Mouse (Mus musculus) ES-E14 (cell line): ENCODE results near the gene C1qtnf5. TPM values are rescaled to one million over a fixed set of nuclear protein-coding genes. Genes with fewer than 3 reads are reported as not detected.

ENCODE experiments used
- DNase-seq: peaks from one replicate; pipeline ENCODE4 v3.0.0-alpha.2; 2013; ENCODE audit warnings: low read depth, low spot score
- H3K27ac ChIP-seq: 2 replicates; pipeline ENCODE4 v1.5.1; 2012; ENCODE audit warnings: low read depth, mild to moderate bottlenecking, low read length, moderate library complexity, mixed read lengths; ENCODE audit not compliant: poor library complexity, insufficient read depth, severe bottlenecking
- H3K36me3 ChIP-seq: 2 replicates; pipeline ENCODE4 v1.6.1; 2012; ENCODE audit warnings: mild to moderate bottlenecking, low read length, moderate library complexity, mixed read lengths; ENCODE audit not compliant: control insufficient read depth, poor library complexity, insufficient read depth, severe bottlenecking
- H3K4me1 ChIP-seq, 2 experiments: fragments of 150-350 bp in 1 of 2; sonication (generic) in 1 of 2; 2 replicates each; pipeline ENCODE4 v1.6.1; 2012; ENCODE audit warnings: low read length in 2 of 2, mild to moderate bottlenecking in 1 of 2, mixed read lengths in 1 of 2; ENCODE audit not compliant: control insufficient read depth in 2 of 2, insufficient read depth in 2 of 2, poor library complexity in 1 of 2
- H3K4me3 ChIP-seq, 2 experiments: fragments of 150-350 bp in 1 of 2; sonication (generic) in 1 of 2; 2 replicates each; pipeline ENCODE4 v1.5.1; 2012; ENCODE audit warnings: low read length in 2 of 2, low read depth in 1 of 2, mild to moderate bottlenecking in 1 of 2, mixed read lengths in 1 of 2; ENCODE audit not compliant: insufficient read depth in 1 of 2, poor library complexity in 1 of 2, severe bottlenecking in 1 of 2
- H3K9ac ChIP-seq: 2 replicates; pipeline ENCODE4 v1.6.1; 2012; ENCODE audit warnings: low read depth, mild to moderate bottlenecking, low read length, mixed read lengths; ENCODE audit not compliant: poor library complexity, insufficient read depth, severe bottlenecking
- H3K9me3 ChIP-seq: fragments of 150-350 bp; sonication (generic); 2 replicates; pipeline ENCODE4 v1.6.1; 2012; ENCODE audit warnings: low read depth, mild to moderate bottlenecking, low read length; ENCODE audit not compliant: control insufficient read depth, insufficient read depth
- CHD2 ChIP-seq: IDR thresholded peaks from 2 replicates; pipeline ENCODE4 v1.6.1; 2014; ENCODE audit warnings: mild to moderate bottlenecking, low read depth, low read length, inconsistent platforms
- HCFC1 ChIP-seq: IDR thresholded peaks from 2 replicates; pipeline ENCODE4 v1.6.1; 2012; ENCODE audit warnings: low read length, inconsistent platforms, borderline replicate concordance; ENCODE audit not compliant: insufficient read depth
- MAFK ChIP-seq: IDR thresholded peaks from 2 replicates; pipeline ENCODE4 v1.6.1; 2014; ENCODE audit warnings: mild to moderate bottlenecking, low read depth, low read length, inconsistent platforms; ENCODE audit not compliant: insufficient read depth
- ZC3H11A ChIP-seq: IDR thresholded peaks from 2 replicates; pipeline ENCODE4 v1.6.1; 2012; ENCODE audit warnings: low read depth, mild to moderate bottlenecking, inconsistent platforms, low read length, borderline replicate concordance
- ZNF384 ChIP-seq: IDR thresholded peaks from 2 replicates; pipeline ENCODE4 v1.6.1; 2012; ENCODE audit warnings: low read depth, low read length, inconsistent platforms
- in situ Hi-C, 2 experiments: fragments of 600-800 bp; cut with MboI; formaldehyde crosslinking; loops; one replicate each; pipeline ENCODE4 v1.15.1; 2025; ENCODE audit warnings: low sequenced_read_pairs in 2 of 2, inconsistent platforms in 1 of 2; ENCODE audit not compliant: unreplicated experiment in 2 of 2
- total RNA-seq: library from RNA; depleted of rRNA; stranded (reverse); fragments of 300-350 nt; gene quantifications from 2 replicates; pipeline ENCODE4 v1.2.3, GENCODE M21; 2012

The C1qtnf5 gene
- total RNA-seq, 1 experiment, result 1.6 TPM

- in situ Hi-C loops, result no loop called here
- H3K9ac ChIP-seq, result no peak overlapping the region
- peaks cover 6 to 53% of the 10 kb centered on the region in 2 experiments for H3K4me1 ChIP-seq
- no peak overlapping the region for H3K4me3 ChIP-seq
- H3K36me3 ChIP-seq, result peaks cover 28% of the 10 kb centered on the region
- no peaks in the 10 kb centered on the region for H3K9me3 ChIP-seq
- no peak for TF ChIP-seq ZC3H11A
- TF ChIP-seq HCFC1, result no peak
- no peak for TF ChIP-seq CHD2
- no peak for TF ChIP-seq MAFK
- no peak for TF ChIP-seq ZNF384
- no peak overlapping the region for H3K27ac ChIP-seq
- no peak for DNase-seq
These were observed 30.8 kb downstream of the C1qtnf5 start for GRCm38 (mm10) chr9:44137846-44138245.

DNA sequence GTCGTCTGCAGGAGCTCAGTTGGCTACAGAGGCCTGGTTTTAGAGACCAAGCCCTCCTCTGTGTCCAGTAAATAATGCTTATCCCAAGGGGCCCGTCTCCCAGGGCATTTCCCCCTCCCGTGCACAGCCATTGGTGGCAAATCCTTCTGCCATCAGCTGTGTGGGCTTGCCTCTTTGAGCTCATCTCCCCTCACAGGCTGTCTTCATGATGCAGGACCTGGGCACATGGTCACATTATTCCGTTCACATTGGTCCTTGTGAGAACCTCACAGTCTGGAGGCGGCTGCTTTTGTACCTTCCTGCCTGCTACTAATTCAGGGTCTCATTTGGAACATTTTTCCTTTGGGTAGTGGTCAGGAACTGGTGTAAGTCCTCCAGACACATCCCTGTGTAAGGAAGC, 34.9 kb downstream of the C1qtnf5 start:
- Histone ChIP-seq H3K9me3 (no peaks in the 10 kb centered on the region), H3K4me1 (peaks cover 10 to 37% of the 10 kb centered on the region in 2 experiments), H3K36me3 (peaks cover 31% of the 10 kb centered on the region), H3K9ac (no peak overlapping the region), H3K27ac (no peak overlapping the region), H3K4me3 (no peak overlapping the region)
- in situ Hi-C loops, result no loop called here
- TF ChIP-seq ZNF384 (no peak), CHD2 (no peak), ZC3H11A (no peak), HCFC1 (no peak), MAFK (no peak)
- DNase-seq, result no peak

GRCm38 (mm10) chr9:44143421-44143820, 36.4 kb downstream of the C1qtnf5 start:
- DNase-seq, result no peak
- Histone ChIP-seq H3K9ac (no peak overlapping the region), H3K4me3 (no peak overlapping the region), H3K9me3 (no peaks in the 10 kb centered on the region), H3K27ac (peak overlapping the region; percentile 44; the same call in 1 of the 2 replicates), H3K4me1 (peaks cover 10 to 37% of the 10 kb centered on the region in 2 experiments), H3K36me3 (peaks cover 27% of the 10 kb centered on the region)
- TF ChIP-seq ZC3H11A (no peak), ZNF384 (no peak), CHD2 (no peak), HCFC1 (no peak), MAFK (no peak)
- in situ Hi-C loops, result no loop called here

DNA sequence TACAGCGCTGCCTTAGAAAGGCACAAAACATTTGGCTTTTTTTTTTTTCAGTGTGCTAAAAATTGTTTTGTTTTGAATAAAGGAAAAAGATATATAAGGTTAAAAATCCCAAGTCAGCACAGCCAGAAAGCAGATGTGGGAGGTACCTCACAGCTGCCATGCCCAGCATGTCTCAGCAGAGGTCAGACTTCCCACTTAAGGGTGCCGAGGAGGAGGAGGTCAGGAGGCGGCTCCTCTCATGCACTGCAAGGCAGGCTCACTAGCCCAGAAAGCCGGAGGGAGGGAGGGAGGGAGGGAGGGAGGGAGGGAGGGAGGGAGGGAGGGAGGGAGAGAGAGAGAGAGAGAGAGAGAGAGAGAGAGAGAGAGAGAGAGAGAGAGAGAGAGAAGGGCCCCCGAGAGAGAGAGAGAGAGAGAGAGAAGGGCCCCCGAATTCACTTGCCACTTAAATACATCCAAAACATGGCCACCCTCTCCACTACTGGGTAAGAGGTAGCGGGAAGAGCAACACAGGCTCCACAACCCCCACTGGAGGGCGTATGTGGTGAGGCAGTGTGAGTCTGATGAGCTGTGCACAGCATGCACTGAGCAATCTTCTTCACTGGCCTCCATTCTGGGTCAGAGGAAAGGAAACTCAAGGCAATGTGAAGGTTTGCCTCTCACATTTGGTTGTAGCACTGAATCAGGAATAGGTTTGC, 37.1 kb downstream of the C1qtnf5 start:
- Histone ChIP-seq H3K27ac (peak overlapping the region; percentile 44; the same call in 1 of the 2 replicates), H3K9ac (no peak overlapping the region), H3K4me1 (peaks cover 10 to 32% of the 10 kb centered on the region in 2 experiments), H3K4me3 (no peak overlapping the region), H3K9me3 (no peaks in the 10 kb centered on the region), H3K36me3 (peaks cover 23% of the 10 kb centered on the region)
- no peak for DNase-seq
- in situ Hi-C loops, result no loop called here
- TF ChIP-seq MAFK (no peak), HCFC1 (no peak), CHD2 (no peak), ZNF384 (no peak), ZC3H11A (no peak)
